Mouse (Mus musculus): ENCODE results near the gene P3h1. TPM values are rescaled to one million over a fixed set of nuclear protein-coding genes. Genes with fewer than 3 reads are reported as not detected.

The P3h1 gene
- polyA plus RNA-seq, 1 experiment from 2014 or later, result 17.9 TPM

- Histone ChIP-seq H3K9ac (ENCODE audit: low read depth, low read length) (no peak within 1 kb of the TSS), H3K27ac (ENCODE audit: low read depth, low read length) (no peak within 1 kb of the TSS), H3K4me2 (replicated peaks; ENCODE audit: low read depth, low read length) (no peak within 1 kb of the TSS), H3K4me1 (replicated peaks; ENCODE audit: control insufficient read depth, insufficient read depth, low read length) (peaks cover 6% of the 10 kb centered on the region; the same call in 1 of the 2 replicates), H3K4me3 (ENCODE audit: low read depth, low read length) (no peak within 1 kb of the TSS), H3K27me3 (ENCODE audit: control insufficient read depth, insufficient read depth, low read length) (no peaks in the 10 kb centered on the region), H3K9me3 (ENCODE audit: control insufficient read depth, low read length) (no peaks in the 10 kb centered on the region), H3K36me3 (ENCODE audit: control insufficient read depth, insufficient read depth, low read length) (no peaks in the 10 kb centered on the region)
- ATAC-seq (ENCODE audit: low FRiP score) (no peak), DNase-seq (ENCODE audit: low spot score) (no peak)
- WGBS, result 77% methylated on average over 12 of the region's 12 CpGs
Measured at GRCm38 (mm10) chr4:119255351-119255750, 22.6 kb downstream of the P3h1 start, which contains the start of gene Cldn19. TSS of gene Cldn19 (plus strand) at chr4:119255414.

- no peak overlapping the region for H3K4me3 ChIP-seq (ENCODE audit: low read depth, low read length)
- no peaks in the 10 kb centered on the region for H3K36me3 ChIP-seq (ENCODE audit: control insufficient read depth, insufficient read depth, low read length)
- WGBS, result 71% methylated on average over 6 of the region's 6 CpGs
- no peak for ATAC-seq (ENCODE audit: low FRiP score)
- no peak overlapping the region for H3K27ac ChIP-seq (ENCODE audit: low read depth, low read length)
- no peak overlapping the region for H3K9ac ChIP-seq (ENCODE audit: low read depth, low read length)
- peaks cover 6% of the 10 kb centered on the region; the same call in 1 of the 2 replicates for H3K4me1 ChIP-seq (replicated peaks; ENCODE audit: control insufficient read depth, insufficient read depth, low read length)
- no peaks in the 10 kb centered on the region for H3K9me3 ChIP-seq (ENCODE audit: control insufficient read depth, low read length)
- DNase-seq (ENCODE audit: low spot score), result no peak
- H3K4me2 ChIP-seq (replicated peaks; ENCODE audit: low read depth, low read length), result no peak overlapping the region
- no peaks in the 10 kb centered on the region for H3K27me3 ChIP-seq (ENCODE audit: control insufficient read depth, insufficient read depth, low read length)
Measured at GRCm38 (mm10) chr4:119257083-119257482, 24.4 kb downstream of the P3h1 start.

- Histone ChIP-seq H3K4me1 (replicated peaks; ENCODE audit: control insufficient read depth, insufficient read depth, low read length) (no peaks in the 10 kb centered on the region), H3K4me3 (ENCODE audit: low read depth, low read length) (no peak overlapping the region), H3K9ac (ENCODE audit: low read depth, low read length) (no peak overlapping the region), H3K9me3 (ENCODE audit: control insufficient read depth, low read length) (no peaks in the 10 kb centered on the region), H3K27me3 (ENCODE audit: control insufficient read depth, insufficient read depth, low read length) (no peaks in the 10 kb centered on the region), H3K27ac (ENCODE audit: low read depth, low read length) (no peak overlapping the region), H3K36me3 (ENCODE audit: control insufficient read depth, insufficient read depth, low read length) (no peaks in the 10 kb centered on the region), H3K4me2 (replicated peaks; ENCODE audit: low read depth, low read length) (no peak overlapping the region)
- DNase-seq (ENCODE audit: low spot score), result no peak
- 0 out of 2 replicates have a peak, but pooled peaks have one; percentile 27 for ATAC-seq (ENCODE audit: low FRiP score)
- WGBS, result 73% methylated on average over 15 of the region's 15 CpGs
Measured at GRCm38 (mm10) chr4:119259344-119260254, 26.9 kb downstream of the P3h1 start.

- Histone ChIP-seq H3K27me3 (ENCODE audit: control insufficient read depth, insufficient read depth, low read length) (no peaks in the 10 kb centered on the region), H3K9ac (ENCODE audit: low read depth, low read length) (no peak overlapping the region), H3K4me3 (ENCODE audit: low read depth, low read length) (no peak overlapping the region), H3K9me3 (ENCODE audit: control insufficient read depth, low read length) (no peaks in the 10 kb centered on the region), H3K4me2 (replicated peaks; ENCODE audit: low read depth, low read length) (no peak overlapping the region), H3K4me1 (replicated peaks; ENCODE audit: control insufficient read depth, insufficient read depth, low read length) (no peaks in the 10 kb centered on the region), H3K36me3 (ENCODE audit: control insufficient read depth, insufficient read depth, low read length) (no peaks in the 10 kb centered on the region), H3K27ac (ENCODE audit: low read depth, low read length) (no peak overlapping the region)
- no peak for ATAC-seq (ENCODE audit: low FRiP score)
- 67% methylated on average over 7 of the region's 7 CpGs for WGBS
- DNase-seq (ENCODE audit: low spot score), result no peak
Measured at GRCm38 (mm10) chr4:119261087-119261713, 28.5 kb downstream of the P3h1 start.

- no peaks in the 10 kb centered on the region for H3K9me3 ChIP-seq (ENCODE audit: control insufficient read depth, low read length)
- H3K27ac ChIP-seq (ENCODE audit: low read depth, low read length), result no peak overlapping the region
- no peak for DNase-seq (ENCODE audit: low spot score)
- no peaks in the 10 kb centered on the region for H3K36me3 ChIP-seq (ENCODE audit: control insufficient read depth, insufficient read depth, low read length)
- H3K27me3 ChIP-seq (ENCODE audit: control insufficient read depth, insufficient read depth, low read length), result no peaks in the 10 kb centered on the region
- 93% methylated on average over 5 of the region's 5 CpGs for WGBS
- H3K4me1 ChIP-seq (replicated peaks; ENCODE audit: control insufficient read depth, insufficient read depth, low read length), result no peaks in the 10 kb centered on the region
- ATAC-seq (ENCODE audit: low FRiP score), result no peak
- H3K9ac ChIP-seq (ENCODE audit: low read depth, low read length), result no peak overlapping the region
- H3K4me2 ChIP-seq (replicated peaks; ENCODE audit: low read depth, low read length), result no peak overlapping the region
- no peak overlapping the region for H3K4me3 ChIP-seq (ENCODE audit: low read depth, low read length)
Measured at GRCm38 (mm10) chr4:119262483-119262882, 29.8 kb downstream of the P3h1 start.

GRCm38 (mm10) chr4:119263459-119263858 lies 30.7 kb downstream of the P3h1 start:
- H3K27ac ChIP-seq (ENCODE audit: low read depth, low read length), result no peak overlapping the region
- H3K9me3 ChIP-seq (ENCODE audit: control insufficient read depth, low read length), result no peaks in the 10 kb centered on the region
- no peaks in the 10 kb centered on the region for H3K27me3 ChIP-seq (ENCODE audit: control insufficient read depth, insufficient read depth, low read length)
- no peak overlapping the region for H3K9ac ChIP-seq (ENCODE audit: low read depth, low read length)
- no peak overlapping the region for H3K4me2 ChIP-seq (replicated peaks; ENCODE audit: low read depth, low read length)
- no peaks in the 10 kb centered on the region for H3K36me3 ChIP-seq (ENCODE audit: control insufficient read depth, insufficient read depth, low read length)
- ATAC-seq (ENCODE audit: low FRiP score) (no peak), DNase-seq (ENCODE audit: low spot score) (no peak)
- H3K4me3 ChIP-seq (ENCODE audit: low read depth, low read length), result no peak overlapping the region
- H3K4me1 ChIP-seq (replicated peaks; ENCODE audit: control insufficient read depth, insufficient read depth, low read length), result no peaks in the 10 kb centered on the region
- WGBS, result 84% methylated on average over 3 of the region's 3 CpGs

- no peak overlapping the region for H3K4me2 ChIP-seq (replicated peaks; ENCODE audit: low read depth, low read length)
- ATAC-seq (ENCODE audit: low FRiP score) (no peak), DNase-seq (ENCODE audit: low spot score) (no peak)
- no peak overlapping the region for H3K27ac ChIP-seq (ENCODE audit: low read depth, low read length)
- WGBS, result 79% methylated on average over 13 of the region's 13 CpGs
- no peak overlapping the region for H3K4me3 ChIP-seq (ENCODE audit: low read depth, low read length)
- H3K27me3 ChIP-seq (ENCODE audit: control insufficient read depth, insufficient read depth, low read length), result no peaks in the 10 kb centered on the region
- H3K36me3 ChIP-seq (ENCODE audit: control insufficient read depth, insufficient read depth, low read length), result no peaks in the 10 kb centered on the region
- H3K4me1 ChIP-seq (replicated peaks; ENCODE audit: control insufficient read depth, insufficient read depth, low read length), result no peaks in the 10 kb centered on the region
- H3K9me3 ChIP-seq (ENCODE audit: control insufficient read depth, low read length), result no peaks in the 10 kb centered on the region
- H3K9ac ChIP-seq (ENCODE audit: low read depth, low read length), result no peak overlapping the region
Measured at GRCm38 (mm10) chr4:119266606-119267005, 33.9 kb downstream of the P3h1 start.

- Histone ChIP-seq H3K27ac (ENCODE audit: low read depth, low read length) (no peak overlapping the region), H3K9me3 (ENCODE audit: control insufficient read depth, low read length) (no peaks in the 10 kb centered on the region), H3K4me1 (replicated peaks; ENCODE audit: control insufficient read depth, insufficient read depth, low read length) (no peaks in the 10 kb centered on the region), H3K36me3 (ENCODE audit: control insufficient read depth, insufficient read depth, low read length) (peaks cover 18% of the 10 kb centered on the region), H3K4me3 (ENCODE audit: low read depth, low read length) (no peak overlapping the region), H3K27me3 (ENCODE audit: control insufficient read depth, insufficient read depth, low read length) (no peaks in the 10 kb centered on the region), H3K9ac (ENCODE audit: low read depth, low read length) (no peak overlapping the region), H3K4me2 (replicated peaks; ENCODE audit: low read depth, low read length) (no peak overlapping the region)
- 83% methylated on average over 1 of the region's 1 CpGs for WGBS
- DNase-seq (ENCODE audit: low spot score) (no peak), ATAC-seq (ENCODE audit: low FRiP score) (no peak)
Measured at GRCm38 (mm10) chr4:119274627-119275026, 41.9 kb downstream of the P3h1 start.
